Mouse (Mus musculus) C2C12 (cell line): Measurements from ENCODE around the gene Rab31. TPM values are rescaled to one million over a fixed set of nuclear protein-coding genes. Genes with fewer than 3 reads are reported as not detected.
A peak's percentile ranks its signal among the peaks of the same experiment; 100 is the strongest.

Experiments
- H3K27me3 ChIP-seq: one replicate; pipeline ENCODE4 v1.6.1; 2011; ENCODE audit not compliant: control insufficient read depth, insufficient read depth, insufficient read length
- H3K36me3 ChIP-seq: one replicate; pipeline ENCODE4 v1.6.1; 2011; ENCODE audit not compliant: control insufficient read depth, insufficient read depth
- H3K4me3 ChIP-seq: one replicate; pipeline ENCODE4 v1.5.1; 2011; ENCODE audit warnings: mild to moderate bottlenecking, control low read depth; ENCODE audit not compliant: poor library complexity, insufficient read depth, severe bottlenecking
- H3K79me2 ChIP-seq: one replicate; pipeline ENCODE4 v1.6.1; 2011; ENCODE audit not compliant: control insufficient read depth, insufficient read depth
- H3K79me3 ChIP-seq: one replicate; pipeline ENCODE4 v1.6.1; 2011; ENCODE audit warnings: low read depth, control low read depth
- H3ac ChIP-seq: one replicate; pipeline ENCODE3; 2011; ENCODE audit warnings: low read depth; ENCODE audit not compliant: control insufficient read depth, insufficient read length
- CEBPB ChIP-seq: IDR thresholded peaks from one replicate; pipeline ENCODE4 v1.6.1; 2011; ENCODE audit warnings: low read depth, mild to moderate bottlenecking, control low read depth, moderate library complexity
- CTCF ChIP-seq: IDR thresholded peaks from one replicate; pipeline ENCODE4 v1.5.1; 2011; ENCODE audit not compliant: control insufficient read depth, insufficient read depth, insufficient read length
- FOSL1 ChIP-seq: IDR thresholded peaks from one replicate; pipeline ENCODE4 v1.8.0; 2011; ENCODE audit warnings: mild to moderate bottlenecking, low read length; ENCODE audit not compliant: poor library complexity, insufficient read depth, severe bottlenecking
- MAX ChIP-seq: IDR thresholded peaks from one replicate; pipeline ENCODE4 v1.6.1; 2011; ENCODE audit warnings: mild to moderate bottlenecking, control low read depth
- MYOD1 ChIP-seq: IDR thresholded peaks from one replicate; pipeline ENCODE4 v1.6.1; 2011; ENCODE audit warnings: low read depth; ENCODE audit not compliant: control insufficient read depth, insufficient read length
- MYOG ChIP-seq: IDR thresholded peaks from one replicate; pipeline ENCODE4 v1.6.1; 2011; ENCODE audit not compliant: control insufficient read depth, insufficient read length; ENCODE audit errors: extremely low read depth
- USF1 ChIP-seq: IDR thresholded peaks from one replicate; pipeline ENCODE4 v1.6.1; 2011; ENCODE audit warnings: low read depth, mild to moderate bottlenecking, control low read depth, moderate library complexity
- polyA plus RNA-seq: library from polyadenylated mRNA; unstranded; fragments of >200 nt; fragmentation: generic; extraction: Trizol; gene quantifications from one replicate; pipeline ENCODE4 v1.2.1, GENCODE M21; 2012; ENCODE audit warnings: missing spikeins

The Rab31 gene
- polyA plus RNA-seq, 1 experiment, result 144 TPM

DNA sequence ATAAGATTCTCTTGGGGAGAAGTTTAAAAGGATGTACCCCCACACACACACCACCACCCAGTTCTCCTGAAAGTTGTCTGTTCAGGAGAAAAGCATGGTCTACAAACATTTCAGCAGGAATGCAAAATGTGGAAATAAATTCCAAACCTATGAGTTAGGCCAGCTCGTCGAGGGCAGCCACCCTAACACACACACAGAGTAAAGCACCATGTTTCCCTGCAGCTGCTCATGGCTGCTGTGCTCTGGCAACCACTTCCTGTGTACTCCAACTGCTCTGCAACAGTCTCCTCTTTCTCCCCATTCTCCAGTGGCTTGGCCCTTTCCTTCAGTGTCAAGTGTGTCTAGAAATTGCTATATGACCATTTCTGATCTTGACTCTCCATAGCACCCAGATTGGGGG, 114.1 kb downstream of the Rab31 start:
- Histone ChIP-seq H3K79me3 (peaks cover 7% of the 10 kb centered on the region), H3ac (no peak overlapping the region), H3K36me3 (peaks cover 16% of the 10 kb centered on the region), H3K27me3 (no peaks in the 10 kb centered on the region), H3K4me3 (no peak overlapping the region), H3K79me2 (peaks cover 33% of the 10 kb centered on the region)
- TF ChIP-seq MAX, result peak; percentile 25
- TF ChIP-seq FOSL1, result no peak
- peak; percentile 80 for TF ChIP-seq MYOD1
- no peak for TF ChIP-seq MYOG
- TF ChIP-seq CTCF, result no peak
- TF ChIP-seq CEBPB, result peak; percentile 14

DNA sequence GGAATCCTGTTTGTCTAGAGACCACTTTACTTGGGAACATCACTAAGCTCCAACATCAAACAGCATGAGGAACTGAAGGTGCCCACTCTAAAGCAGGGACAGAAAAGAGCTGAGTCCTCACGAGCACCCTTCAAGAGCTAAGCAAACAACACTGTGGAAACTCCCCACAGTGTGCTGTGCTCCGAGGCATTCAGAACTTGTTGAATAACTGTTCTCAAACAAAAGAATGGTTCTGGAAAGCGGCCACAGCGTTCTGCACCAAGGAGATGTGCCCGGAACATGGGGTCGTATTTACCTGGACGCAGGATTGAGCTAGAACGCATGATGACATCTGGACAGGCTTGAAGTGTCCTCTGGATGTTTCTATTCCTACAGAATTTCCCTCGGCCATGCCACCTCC, 114.6 kb downstream of the Rab31 start:
- H3K79me2 ChIP-seq, result peaks cover 29% of the 10 kb centered on the region
- no peak overlapping the region for H3ac ChIP-seq
- H3K36me3 ChIP-seq, result peaks cover 21% of the 10 kb centered on the region
- TF ChIP-seq USF1, result no peak
- no peak for TF ChIP-seq MAX
- TF ChIP-seq CTCF, result no peak
- no peak for TF ChIP-seq CEBPB
- no peak for TF ChIP-seq FOSL1
- TF ChIP-seq MYOG, result no peak
- TF ChIP-seq MYOD1, result no peak
- H3K4me3 ChIP-seq, result no peak overlapping the region
- no peaks in the 10 kb centered on the region for H3K27me3 ChIP-seq
- peaks cover 4% of the 10 kb centered on the region for H3K79me3 ChIP-seq

DNA sequence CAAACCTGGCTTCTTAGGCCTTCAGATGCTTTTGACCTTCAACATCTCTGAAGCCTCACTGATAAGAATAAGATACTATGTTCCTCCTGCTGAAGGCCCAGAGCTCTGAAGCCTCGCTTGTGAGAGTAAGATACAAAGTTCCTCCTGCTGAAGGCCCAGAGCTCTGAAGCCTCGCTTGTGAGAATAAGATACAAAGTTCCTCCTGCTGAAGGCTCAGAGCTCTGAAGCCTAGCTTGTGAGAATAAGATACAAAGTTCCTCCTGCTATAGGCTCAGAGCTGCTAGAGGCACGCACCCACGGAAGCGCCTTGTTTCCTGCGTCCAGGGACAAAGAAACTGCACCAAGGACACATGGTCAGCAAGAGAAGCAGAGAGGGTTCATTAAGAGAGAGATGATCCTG, 115.8 kb downstream of the Rab31 start:
- Histone ChIP-seq H3K4me3 (no peak overlapping the region), H3K79me3 (peaks cover 2% of the 10 kb centered on the region), H3ac (no peak overlapping the region), H3K27me3 (no peaks in the 10 kb centered on the region), H3K36me3 (peaks cover 27% of the 10 kb centered on the region), H3K79me2 (peaks cover 20% of the 10 kb centered on the region)
- TF ChIP-seq MYOD1, result no peak
- no peak for TF ChIP-seq MAX
- no peak for TF ChIP-seq CTCF
- no peak for TF ChIP-seq USF1

DNA sequence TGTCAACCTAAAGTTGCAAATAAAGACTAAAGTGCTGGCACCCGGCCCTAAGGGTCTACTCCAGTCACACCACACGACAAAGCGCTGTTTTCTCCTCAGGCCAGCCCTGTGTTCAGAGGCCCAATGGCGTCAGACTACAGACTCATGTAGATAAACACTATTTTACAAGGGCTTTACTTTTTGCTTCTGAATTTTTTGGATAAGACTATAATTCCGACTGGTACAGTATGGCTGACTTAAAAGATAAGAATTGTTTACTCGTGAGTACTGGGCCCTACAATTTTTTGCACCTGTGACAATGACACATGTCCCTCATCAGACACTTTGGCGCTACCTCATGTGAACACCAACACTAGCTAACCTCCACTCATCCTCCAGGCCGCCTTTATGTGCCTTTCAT, 116.5 kb downstream of the Rab31 start:
- no peaks in the 10 kb centered on the region for H3K27me3 ChIP-seq
- peaks cover 2% of the 10 kb centered on the region for H3K79me3 ChIP-seq
- H3K4me3 ChIP-seq, result no peak overlapping the region
- no peak overlapping the region for H3ac ChIP-seq
- TF ChIP-seq CTCF, result no peak
- TF ChIP-seq CEBPB, result no peak
- TF ChIP-seq MYOG, result no peak
- no peak for TF ChIP-seq FOSL1
- TF ChIP-seq MYOD1, result no peak
- no peak for TF ChIP-seq USF1
- no peak for TF ChIP-seq MAX
- peaks cover 34% of the 10 kb centered on the region for H3K36me3 ChIP-seq
- H3K79me2 ChIP-seq, result peaks cover 18% of the 10 kb centered on the region

DNA sequence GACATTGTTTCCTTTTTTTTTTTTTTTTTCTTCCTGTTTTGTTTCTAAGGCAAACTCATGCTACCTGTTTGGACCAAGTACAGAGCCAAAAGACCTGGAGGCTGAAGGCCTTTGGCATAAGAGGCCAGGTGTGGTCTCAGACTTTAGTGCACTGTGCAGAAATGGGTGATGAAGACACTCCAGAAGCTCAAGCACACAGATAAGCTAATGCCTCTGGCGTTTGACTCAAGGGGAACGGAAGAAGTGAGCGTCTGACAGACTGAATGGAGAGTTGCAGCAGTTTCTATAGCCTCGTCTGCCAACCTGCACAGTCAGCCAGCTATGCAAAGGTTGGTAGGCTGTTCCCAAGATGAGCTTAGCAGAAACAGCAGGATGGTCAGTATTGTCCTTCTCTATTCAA, 116.9 kb downstream of the Rab31 start:
- no peaks in the 10 kb centered on the region for H3K27me3 ChIP-seq
- H3ac ChIP-seq, result no peak overlapping the region
- no peak overlapping the region for H3K4me3 ChIP-seq
- TF ChIP-seq MYOD1, result no peak
- TF ChIP-seq USF1, result no peak
- no peak for TF ChIP-seq FOSL1
- no peak for TF ChIP-seq MYOG
- TF ChIP-seq MAX, result no peak
- no peak for TF ChIP-seq CEBPB
- TF ChIP-seq CTCF, result no peak
- H3K79me2 ChIP-seq, result peaks cover 18% of the 10 kb centered on the region
- peaks cover 2% of the 10 kb centered on the region for H3K79me3 ChIP-seq
- H3K36me3 ChIP-seq, result peaks cover 38% of the 10 kb centered on the region

DNA sequence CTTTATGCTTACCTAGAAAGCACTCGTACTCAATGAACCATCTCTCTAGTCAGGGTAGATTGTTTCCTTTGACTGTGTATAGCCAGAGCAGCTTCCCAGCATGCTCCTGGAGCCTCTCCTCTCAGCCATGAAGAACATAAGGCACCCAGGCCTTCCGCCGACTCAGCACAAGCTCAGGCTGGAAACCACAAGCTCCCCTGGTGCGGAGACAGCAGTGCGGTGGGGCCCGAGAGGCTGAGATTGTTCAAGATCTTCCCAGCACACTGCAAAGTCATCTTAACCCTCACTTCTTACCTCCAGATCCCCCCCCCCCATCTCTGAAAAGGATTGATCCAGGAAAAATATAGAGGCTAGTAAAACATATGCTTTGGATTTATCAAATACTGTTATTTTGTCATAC, 122.0 kb downstream of the Rab31 start:
- TF ChIP-seq CTCF, result no peak
- TF ChIP-seq CEBPB, result no peak
- TF ChIP-seq MYOD1, result no peak
- no peak for TF ChIP-seq MYOG
- no peak for TF ChIP-seq MAX
- no peak for TF ChIP-seq FOSL1
- TF ChIP-seq USF1, result no peak
- no peaks in the 10 kb centered on the region for H3K79me2 ChIP-seq
- H3K36me3 ChIP-seq, result peaks cover 41% of the 10 kb centered on the region

More for the DNA sequence above, 122.0 kb downstream of the Rab31 start:
- H3ac ChIP-seq, result no peak overlapping the region
- no peaks in the 10 kb centered on the region for H3K27me3 ChIP-seq
- no peak overlapping the region for H3K4me3 ChIP-seq
- no peaks in the 10 kb centered on the region for H3K79me3 ChIP-seq
